Mouse (Mus musculus): ENCODE results near the gene Nkain1.

DNA sequence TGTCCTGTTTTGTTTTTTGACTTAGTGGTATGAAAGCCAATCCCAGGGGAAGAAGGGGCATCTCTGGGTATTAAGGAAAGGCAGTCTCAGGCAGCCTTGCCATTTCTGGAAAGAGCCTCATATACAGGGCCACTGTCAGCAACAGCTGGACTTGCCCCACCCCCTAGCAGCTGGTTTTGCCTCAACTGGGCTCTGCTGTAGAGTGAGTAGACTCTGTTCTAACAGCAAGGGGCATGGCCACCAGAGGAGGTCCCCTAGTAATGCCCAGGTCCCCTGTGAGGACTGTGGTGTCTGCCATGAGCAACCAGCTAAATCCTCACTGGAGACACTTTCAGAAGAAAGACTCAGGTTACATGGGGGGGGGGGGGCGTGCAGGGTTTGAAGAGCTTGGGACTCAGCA is 17.0 kb downstream of the Nkain1 start:
- TF ChIP-seq TCF12 (IDR thresholded peaks at IDR 0.05; ENCODE audit: insufficient read depth, poor library complexity, severe bottlenecking): no peak
- no peak for TF ChIP-seq E2F4 (IDR thresholded peaks at IDR 0.05; ENCODE audit: insufficient read depth)
- no peak for TF ChIP-seq MAX (IDR thresholded peaks at IDR 0.05; ENCODE audit: low read depth)
- no peak for TF ChIP-seq REST (IDR thresholded peaks at IDR 0.05; ENCODE audit: insufficient read depth, insufficient read length)
- no peak for TF ChIP-seq POLR2A (IDR thresholded peaks at IDR 0.05; ENCODE audit: insufficient read length, low read depth)
- no peak for TF ChIP-seq SRF (IDR thresholded peaks at IDR 0.05; ENCODE audit: control insufficient read depth, insufficient read length, low read depth)
